Mouse (Mus musculus) small intestine, adult 10 weeks (tissue): ENCODE results near the gene Prrx2. TPM values are rescaled to one million over a fixed set of nuclear protein-coding genes. Genes with fewer than 3 reads are reported as not detected.

Experiments used
- polyA plus RNA-seq: library from polyadenylated mRNA; stranded (reverse); fragments of 350-450 nt; fragmentation: Illumina TruSeq; extraction: RNeasy Lipid Tissue Mini Kit (QIAGEN cat#74804); gene quantifications from one replicate; pipeline ENCODE4 v1.2.3, GENCODE M21; 2014; ENCODE audit warnings: low replicate concordance

Gene Prrx2
- polyA plus RNA-seq: not detected

DNA sequence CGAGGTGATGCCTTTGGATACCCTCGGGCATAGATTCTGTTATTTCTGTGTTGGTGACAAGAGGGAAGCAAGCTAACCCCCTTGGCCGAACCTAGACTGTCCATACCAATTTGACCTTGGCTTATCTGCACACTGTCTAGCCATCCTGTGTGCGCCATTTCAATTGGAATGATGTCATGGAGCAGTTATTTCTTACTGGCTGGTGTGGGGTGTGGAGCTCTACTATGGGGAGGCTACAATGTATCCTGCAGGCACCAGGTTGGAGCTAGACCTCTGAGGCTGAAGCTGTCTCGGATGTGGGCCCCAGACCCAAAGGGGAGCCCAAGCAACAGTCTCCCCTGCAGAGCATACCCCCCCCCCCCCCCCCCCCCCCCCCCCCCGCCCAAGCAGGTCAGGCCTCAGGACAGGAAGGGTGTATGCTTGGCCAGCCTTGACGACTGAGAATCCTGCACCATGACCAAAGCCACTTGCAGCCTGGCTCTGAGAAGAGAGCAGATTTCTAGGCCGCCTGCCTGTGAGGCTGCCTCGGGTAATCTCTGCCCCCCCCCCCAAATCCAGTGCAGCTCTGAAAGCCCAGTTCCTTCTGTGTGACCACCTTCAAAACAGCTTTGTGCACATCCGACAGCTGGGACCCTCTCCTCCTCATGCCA lies at the start of gene Prrx2:
TSS of gene Prrx2 (plus strand) at position 600 of the 650 bp plus-strand sequence.

GRCm38 (mm10) chr2:30803604-30804003 lies 31.2 kb upstream of the Prrx2 start, which contains the start of gene 1700001O22Rik:
Gene 1700001O22Rik, minus strand, starts transcription at chr2:30803661.

DNA sequence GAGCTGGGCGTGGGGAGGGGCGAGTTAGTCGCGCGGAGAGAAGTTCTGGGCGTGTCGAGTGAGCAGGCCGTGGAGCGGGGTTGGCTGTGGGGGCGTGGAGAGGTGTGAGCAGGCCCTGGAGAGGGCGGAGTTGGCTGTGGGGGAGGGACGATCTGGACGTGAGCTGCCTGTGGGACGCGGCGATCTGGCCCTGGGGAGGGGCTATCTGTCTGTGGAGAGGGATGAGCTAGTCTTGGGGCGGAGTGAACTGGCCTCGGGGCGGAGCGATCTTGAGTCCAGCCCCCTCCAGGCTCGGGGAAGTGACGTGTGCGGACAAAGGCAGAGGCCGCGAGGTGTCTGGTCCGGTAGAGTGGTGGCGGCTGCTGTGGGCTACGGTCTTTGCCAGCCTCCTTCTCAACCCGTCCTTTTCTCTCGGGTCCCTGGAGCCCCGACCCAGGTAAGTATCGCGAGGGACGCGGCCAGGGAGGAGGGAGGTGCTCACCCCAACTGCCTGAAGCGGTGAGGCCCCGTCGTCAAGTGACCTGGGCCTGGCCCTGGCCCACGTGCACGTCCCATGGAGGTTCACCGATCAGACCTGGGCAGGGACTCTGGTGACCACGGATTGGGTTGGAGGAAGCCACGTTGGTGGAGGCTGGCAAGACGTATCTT lies 27.0 kb upstream of the Prrx2 start, which contains the start of gene Ntmt1:
TSS of gene Ntmt1 (plus strand) at position 179 of the 648 bp plus-strand sequence.

DNA sequence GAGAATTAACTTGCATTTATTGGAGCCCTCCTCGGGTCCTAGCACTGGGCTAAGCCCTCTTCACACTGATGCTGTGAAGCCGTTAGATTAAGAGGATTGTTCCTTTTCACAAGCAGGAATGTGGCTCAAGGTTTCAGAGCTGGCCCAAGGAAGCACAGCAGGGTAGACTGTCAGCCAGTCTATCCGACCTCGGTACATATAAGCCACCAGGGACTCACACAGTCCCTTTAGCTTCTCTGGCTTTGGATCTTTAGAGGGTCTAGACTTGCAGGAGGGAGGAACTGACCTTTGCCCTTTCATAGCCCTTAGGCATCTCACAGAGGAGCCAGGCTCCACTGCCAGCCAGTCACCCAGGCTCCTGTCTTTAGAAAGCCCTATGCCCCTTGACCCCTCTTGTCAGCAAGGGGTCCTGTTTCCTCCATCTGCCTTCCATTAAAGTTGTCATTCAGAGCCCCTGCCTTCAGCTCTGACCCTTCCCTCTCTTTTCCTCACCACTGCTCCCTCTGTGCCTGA lies 4.4 kb upstream of the Prrx2 start, which contains the start of gene Asb6:
TSS of gene Asb6 (minus strand) at position 51 of the 513 bp plus-strand sequence.

GRCm38 (mm10) chr2:30929483-30930045 lies 94.8 kb downstream of the Prrx2 start, which contains the start of gene Ptges:
Gene Ptges, minus strand, starts transcription at chr2:30929863.

Other genes starting within 250 kb of the Prrx2 start
- gene Cstad, start 239.9 kb upstream of the Prrx2 start, polyA plus RNA-seq: not detected
- not detected for gene 1700001O22Rik, start 31.3 kb upstream of the Prrx2 start, polyA plus RNA-seq
- gene Ntmt1, start 27.1 kb upstream of the Prrx2 start, polyA plus RNA-seq: not detected
- not detected for gene Asb6, start 4.6 kb upstream of the Prrx2 start, polyA plus RNA-seq
- gene Ptges, start 94.9 kb downstream of the Prrx2 start, polyA plus RNA-seq: 2.5 TPM
- gene Tor1b, start 118.0 kb downstream of the Prrx2 start, polyA plus RNA-seq: 12.5 TPM
- gene Tor1a, start 133.0 kb downstream of the Prrx2 start, polyA plus RNA-seq: 8.4 TPM
- gene BC005624, start 147.2 kb downstream of the Prrx2 start, polyA plus RNA-seq: 15.5 TPM
- 0.15 TPM for gene Usp20, start 147.3 kb downstream of the Prrx2 start, polyA plus RNA-seq